Mouse (Mus musculus) intestine, embryonic 16.5 days (tissue): ENCODE measurements at regions not wholly inside any gene's neighbourhood (a gene's known extent, or its start where the extent isn't known, plus 50 kb on each side); places are given as distances from the start of the nearest gene placed in this dataset.

Experiments used
- ATAC-seq: fragments of 200-750 bp; cut with Nextera tagmentation; 2 replicates; pipeline ENCODE4 v1.8.0; 2017; ENCODE audit warnings: moderate TSS enrichment, moderate library complexity
- H3K27ac ChIP-seq: fragments of 300-500 bp; sonication (generic); 2 replicates; pipeline ENCODE4 v1.5.1; 2014; ENCODE audit warnings: mild to moderate bottlenecking, low read length
- H3K27me3 ChIP-seq: fragments of 300-500 bp; sonication (generic); replicated peaks from 2 replicates; pipeline ENCODE4 v1.6.1; 2014; ENCODE audit warnings: low read length, control low read depth, mixed read lengths; ENCODE audit not compliant: control insufficient read depth, insufficient read depth
- H3K36me3 ChIP-seq: fragments of 300-500 bp; sonication (generic); 2 replicates; pipeline ENCODE4 v1.6.1; 2014; ENCODE audit warnings: low read length, control low read depth; ENCODE audit not compliant: control insufficient read depth, insufficient read depth
- H3K4me1 ChIP-seq: fragments of 300-500 bp; sonication (generic); 2 replicates; pipeline ENCODE4 v1.6.1; 2014; ENCODE audit warnings: low read length, control low read depth, mixed read lengths; ENCODE audit not compliant: control insufficient read depth, insufficient read depth
- H3K4me2 ChIP-seq: fragments of 300-500 bp; sonication (generic); 2 replicates; pipeline ENCODE4 v1.6.1; 2014; ENCODE audit warnings: low read depth, low read length, control low read depth
- H3K4me3 ChIP-seq: fragments of 300-500 bp; sonication (generic); 2 replicates; pipeline ENCODE4 v1.5.1; 2014; ENCODE audit warnings: mild to moderate bottlenecking, low read length
- H3K9ac ChIP-seq: fragments of 300-500 bp; sonication (generic); 2 replicates; pipeline ENCODE4 v1.6.1; 2014; ENCODE audit warnings: low read depth, low read length
- H3K9me3 ChIP-seq: fragments of 300-500 bp; sonication (generic); 2 replicates; pipeline ENCODE4 v1.6.1; 2016; ENCODE audit warnings: low read length, control low read depth; ENCODE audit not compliant: control insufficient read depth
- WGBS: fragments of 180-500 bp; shearing (Covaris S2); extraction: QIAGEN DNeasy Blood & Tissue Kit; methylation state at CpG from one replicate; pipeline ENCODE4 v1.1.7; 2014; 5-methylcytosine and 5-hydroxymethylcytosine counted together

DNA sequence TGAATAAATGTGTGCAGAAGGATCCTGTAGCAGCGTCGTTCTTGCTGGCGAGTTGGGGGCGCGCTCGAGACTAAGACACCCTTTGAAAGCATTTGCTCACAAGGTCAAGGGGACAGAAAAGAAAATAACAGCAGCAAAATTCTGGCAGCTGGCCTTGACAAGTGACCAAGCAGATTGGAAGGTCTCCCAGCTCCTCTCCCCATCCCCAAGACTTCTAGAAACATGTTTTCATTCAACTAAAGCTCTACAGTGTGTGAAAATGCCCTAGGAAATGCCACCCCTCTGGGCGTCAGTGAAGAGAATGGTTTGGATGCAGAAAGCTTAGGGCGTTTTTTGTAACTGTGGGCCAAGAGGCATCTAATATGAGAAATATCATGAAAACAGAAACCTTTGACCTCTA lies 272.7 kb downstream of the Tbc1d1 start:
- 64% methylated on average over 8 of the region's 8 CpGs for WGBS
- Histone ChIP-seq H3K9me3 (no peaks in the 10 kb centered on the region), H3K4me2 (no peak overlapping the region), H3K4me1 (peaks cover 13% of the 10 kb centered on the region), H3K36me3 (no peaks in the 10 kb centered on the region), H3K27me3 (no peaks in the 10 kb centered on the region), H3K9ac (no peak overlapping the region), H3K27ac (no peak overlapping the region), H3K4me3 (no peak overlapping the region)
- no peak for ATAC-seq

DNA sequence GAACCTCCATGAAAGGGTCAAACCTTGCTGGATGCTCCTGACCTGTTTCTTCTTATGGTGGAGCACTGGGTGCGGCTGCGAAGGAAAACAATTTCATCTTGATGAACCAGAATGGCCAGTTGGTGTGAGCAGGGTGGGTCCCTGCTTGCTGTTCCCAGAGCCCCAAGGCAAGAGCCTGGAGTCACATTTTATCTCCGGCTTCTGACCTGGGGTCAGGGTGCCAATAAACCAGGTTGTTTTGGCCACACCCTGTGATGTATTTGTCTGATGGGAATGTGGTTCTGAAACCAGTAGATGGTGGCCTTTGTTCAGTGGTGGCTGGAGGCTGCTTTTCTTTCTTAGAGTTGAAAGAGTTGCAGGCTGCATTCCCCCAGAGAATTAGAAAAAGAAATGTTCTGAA lies 274.4 kb downstream of the Tbc1d1 start:
- ATAC-seq = peak; percentile 72
- WGBS = 56% methylated on average over 3 of the region's 3 CpGs

DNA sequence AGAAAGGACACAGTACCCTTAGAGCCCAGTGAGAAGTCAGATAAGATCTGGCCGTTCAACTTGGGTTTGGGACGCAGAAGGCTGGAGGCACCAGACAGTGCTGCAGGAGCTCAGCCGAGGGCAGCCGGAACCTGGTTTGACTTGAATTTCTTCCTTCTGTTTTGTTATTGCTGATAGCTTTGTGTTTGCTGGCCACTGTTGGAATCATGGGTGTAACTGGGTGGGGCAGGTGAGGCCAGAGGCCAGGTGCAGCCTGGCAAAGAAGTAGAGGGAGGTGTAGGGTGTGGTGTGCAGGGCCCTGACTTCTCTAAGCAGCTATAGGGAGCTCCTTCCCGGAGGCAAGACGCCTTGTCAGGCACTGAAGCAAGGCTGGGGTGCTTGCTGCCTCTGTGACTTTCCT lies 275.5 kb downstream of the Tbc1d1 start:
- Histone ChIP-seq H3K36me3 (no peaks in the 10 kb centered on the region), H3K27me3 (no peaks in the 10 kb centered on the region), H3K9me3 (no peaks in the 10 kb centered on the region), H3K4me1 (peaks cover 17% of the 10 kb centered on the region), H3K4me2 (peak overlapping the region; percentile 14; the same call in 1 of the 2 replicates), H3K4me3 (no peak overlapping the region), H3K9ac (peak overlapping the region; percentile 36; the same call in 1 of the 2 replicates), H3K27ac (peak overlapping the region; percentile 77)
- ATAC-seq = peak; percentile 94
- 69% methylated on average over 6 of the region's 6 CpGs for whole genome bisulfite sequencing

More for the DNA sequence above, 274.4 kb downstream of the Tbc1d1 start:
- H3K36me3 ChIP-seq = no peaks in the 10 kb centered on the region
- H3K4me2 ChIP-seq = no peak overlapping the region
- peaks cover 13% of the 10 kb centered on the region for H3K4me1 ChIP-seq
- no peaks in the 10 kb centered on the region for H3K27me3 ChIP-seq
- H3K9me3 ChIP-seq = no peaks in the 10 kb centered on the region
- no peak overlapping the region for H3K4me3 ChIP-seq
- peak overlapping the region; percentile 72 for H3K27ac ChIP-seq
- H3K9ac ChIP-seq = no peak overlapping the region

DNA sequence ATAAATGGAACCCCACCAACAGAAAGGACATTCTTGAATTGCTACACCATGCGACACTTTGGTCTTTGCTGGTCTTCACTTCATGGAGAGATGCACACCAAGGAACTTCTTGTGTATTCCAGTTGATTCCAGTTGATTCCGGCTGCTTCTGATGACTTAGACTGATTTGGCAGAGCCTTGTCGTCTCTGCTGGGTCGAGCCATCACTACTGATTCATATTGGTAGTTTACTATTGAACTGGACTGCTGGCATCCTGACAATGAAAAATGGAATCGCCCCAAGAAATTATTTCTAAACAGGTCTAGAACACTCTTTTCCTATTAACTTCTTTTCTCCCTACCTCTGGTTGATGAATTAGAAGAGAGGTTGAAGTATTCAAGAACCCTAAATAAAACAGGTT lies 277.7 kb downstream of the Tbc1d1 start:
- Histone ChIP-seq H3K36me3 (no peaks in the 10 kb centered on the region), H3K27ac (no peak overlapping the region), H3K9me3 (no peaks in the 10 kb centered on the region), H3K4me3 (no peak overlapping the region), H3K4me2 (no peak overlapping the region), H3K9ac (no peak overlapping the region), H3K27me3 (no peaks in the 10 kb centered on the region), H3K4me1 (peaks cover 17% of the 10 kb centered on the region)
- ATAC-seq = no peak
- WGBS = 89% methylated on average over 5 of the region's 5 CpGs

DNA sequence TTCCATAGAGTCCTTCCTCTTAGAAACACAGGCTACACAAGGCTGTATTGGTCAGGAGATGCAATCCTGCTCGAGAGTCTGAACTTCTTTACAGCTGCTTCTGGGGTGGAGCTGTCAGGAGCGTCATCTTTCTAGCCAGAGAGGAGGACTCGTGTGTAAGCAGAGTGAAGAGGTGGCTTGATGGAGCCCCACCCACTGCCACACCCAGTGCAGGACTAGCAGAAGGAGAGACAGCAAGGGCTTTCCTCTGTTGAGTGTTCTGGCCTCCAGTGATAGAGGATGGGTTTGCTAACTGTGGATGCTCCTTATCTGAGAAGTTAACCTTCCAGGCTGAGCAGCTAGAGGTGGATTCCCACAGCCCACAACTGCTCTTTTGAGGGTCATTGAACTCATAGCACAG lies 279.4 kb downstream of the Tbc1d1 start:
- Histone ChIP-seq H3K4me3 (no peak overlapping the region), H3K9ac (no peak overlapping the region), H3K36me3 (no peaks in the 10 kb centered on the region), H3K27ac (no peak overlapping the region), H3K27me3 (no peaks in the 10 kb centered on the region), H3K9me3 (no peaks in the 10 kb centered on the region), H3K4me2 (no peak overlapping the region), H3K4me1 (peaks cover 17% of the 10 kb centered on the region)
- WGBS = 41% methylated on average over 3 of the region's 3 CpGs
- peak; percentile 69 for ATAC-seq

DNA sequence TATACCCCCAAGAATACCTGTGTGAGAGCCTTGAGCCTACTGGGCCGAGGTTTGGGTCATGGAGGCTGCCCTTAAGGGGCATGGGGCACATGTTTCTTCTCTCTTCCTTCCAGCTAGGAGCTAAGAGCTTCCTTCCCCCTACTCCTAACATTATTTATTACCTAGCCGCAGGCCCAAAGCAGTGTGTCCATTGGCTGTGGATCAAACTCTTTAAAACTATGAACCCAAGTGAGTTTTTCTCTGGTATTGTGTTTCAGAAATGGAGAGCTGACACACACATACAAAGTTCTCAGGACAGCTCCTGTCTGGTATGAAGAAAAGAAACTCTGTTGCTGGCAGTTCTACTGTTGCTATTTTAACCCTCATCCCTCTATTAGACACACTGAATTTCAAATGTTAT lies 279.9 kb downstream of the Tbc1d1 start:
- peaks cover 13% of the 10 kb centered on the region for H3K4me1 ChIP-seq
- 72% methylated on average over 2 of the region's 2 CpGs for WGBS
- no peak overlapping the region for H3K9ac ChIP-seq
- ATAC-seq = no peak
- H3K27me3 ChIP-seq = no peaks in the 10 kb centered on the region
- H3K9me3 ChIP-seq = no peaks in the 10 kb centered on the region
- no peak overlapping the region for H3K4me2 ChIP-seq
- no peak overlapping the region for H3K4me3 ChIP-seq
- H3K27ac ChIP-seq = no peak overlapping the region
- H3K36me3 ChIP-seq = no peaks in the 10 kb centered on the region

DNA sequence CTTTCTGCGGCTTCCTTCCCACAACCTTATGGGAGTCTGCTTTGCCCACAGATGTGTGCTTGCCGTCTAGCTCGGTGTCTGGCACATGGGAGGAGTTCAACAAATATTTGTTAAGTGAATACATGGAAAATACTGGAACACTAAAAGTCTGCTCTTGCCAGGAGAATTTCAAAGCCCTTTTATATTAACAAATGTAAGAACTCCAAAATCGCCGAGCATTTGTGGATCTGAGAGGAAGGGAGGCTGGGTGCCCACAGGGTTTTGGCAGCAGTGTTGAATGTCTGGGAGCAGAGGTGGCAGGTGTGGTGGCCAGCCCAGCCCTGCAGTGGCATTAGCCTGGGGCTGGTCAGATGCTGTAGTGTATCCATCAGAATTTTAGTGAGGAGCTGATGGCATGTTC lies 281.6 kb downstream of the Tbc1d1 start:
- ATAC-seq = no peak
- H3K36me3 ChIP-seq = no peaks in the 10 kb centered on the region
- H3K4me3 ChIP-seq = no peak overlapping the region
- no peaks in the 10 kb centered on the region for H3K9me3 ChIP-seq
- H3K4me2 ChIP-seq = no peak overlapping the region
- H3K27me3 ChIP-seq = no peaks in the 10 kb centered on the region
- H3K9ac ChIP-seq = no peak overlapping the region
- H3K4me1 ChIP-seq = peaks cover 4% of the 10 kb centered on the region; the same call in 1 of the 2 replicates
- WGBS = 81% methylated on average over 5 of the region's 5 CpGs
- no peak overlapping the region for H3K27ac ChIP-seq

DNA sequence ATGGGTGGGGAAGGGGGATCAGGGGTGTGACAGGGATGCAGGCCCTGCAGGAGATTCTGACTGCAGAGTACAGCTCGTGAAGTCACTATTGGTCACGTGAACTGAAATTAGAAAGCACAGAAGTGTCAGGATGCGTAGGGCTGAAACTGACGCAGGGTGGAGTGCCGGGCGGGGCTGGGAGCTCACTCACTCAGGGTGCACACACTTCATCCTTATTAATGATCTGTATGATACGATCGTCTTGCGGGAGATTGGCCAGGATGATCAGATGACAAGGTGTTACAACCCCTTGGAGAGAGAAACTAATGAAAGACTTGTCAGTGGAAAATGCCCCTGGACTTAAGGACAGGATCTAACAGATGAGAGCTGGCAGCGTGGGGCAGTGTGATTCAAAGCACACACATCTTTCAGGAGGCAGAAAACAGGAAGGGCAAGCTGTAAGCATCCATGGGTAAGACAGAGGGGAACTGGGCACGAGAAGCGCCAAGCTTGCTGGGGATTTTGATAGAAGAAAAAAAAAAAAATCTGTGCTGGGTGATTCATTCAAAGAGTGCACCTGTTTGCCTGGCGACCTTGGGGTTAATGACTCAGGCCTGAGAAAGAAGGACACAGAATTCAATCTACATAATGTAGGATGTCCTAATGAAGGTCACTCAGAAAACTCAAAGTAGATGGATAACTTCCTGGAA lies 282.5 kb downstream of the Tbc1d1 start:
- ATAC-seq = no peak
- Histone ChIP-seq H3K36me3 (no peaks in the 10 kb centered on the region), H3K9me3 (no peaks in the 10 kb centered on the region), H3K27ac (no peak overlapping the region), H3K4me2 (no peak overlapping the region), H3K4me3 (no peak overlapping the region), H3K4me1 (peaks cover 4% of the 10 kb centered on the region; the same call in 1 of the 2 replicates), H3K9ac (no peak overlapping the region), H3K27me3 (no peaks in the 10 kb centered on the region)
- WGBS = 74% methylated on average over 13 of the region's 13 CpGs

DNA sequence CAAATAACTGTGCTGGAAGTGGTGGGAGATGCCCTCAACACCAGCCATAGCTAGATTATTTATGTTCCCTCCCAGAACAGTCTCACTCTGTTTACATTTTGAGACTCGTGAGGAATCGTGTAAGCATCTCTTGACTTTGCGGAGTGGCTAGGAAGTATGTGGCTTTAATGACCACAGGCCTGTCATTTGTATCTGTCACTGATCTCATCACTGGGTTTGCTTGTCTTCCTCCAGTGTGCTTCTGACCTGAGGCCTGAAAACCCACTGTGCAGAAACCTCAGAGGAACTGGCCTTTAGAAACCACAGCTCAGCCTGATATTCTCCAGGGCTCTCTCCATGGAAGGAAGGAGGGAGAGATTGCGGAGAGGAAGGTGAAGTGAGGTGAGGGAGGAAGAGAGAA lies 291.7 kb downstream of the Tbc1d1 start:
- ATAC-seq = no peak
- H3K4me3 ChIP-seq = no peak overlapping the region
- no peak overlapping the region for H3K27ac ChIP-seq
- WGBS = 47% methylated on average over 4 of the region's 4 CpGs
- H3K9me3 ChIP-seq = no peaks in the 10 kb centered on the region
- no peaks in the 10 kb centered on the region for H3K36me3 ChIP-seq
- H3K4me2 ChIP-seq = no peak overlapping the region
- no peaks in the 10 kb centered on the region for H3K27me3 ChIP-seq
- H3K9ac ChIP-seq = no peak overlapping the region
- H3K4me1 ChIP-seq = no peaks in the 10 kb centered on the region
